Mouse (Mus musculus) ES-Bruce4 (cell line): ENCODE data around the gene Uggt2.

Source experiments
- CTCF ChIP-seq: IDR thresholded peaks from one replicate; pipeline ENCODE4 v1.8.1; 2011; ENCODE audit warnings: low read depth, low read length
- POLR2A ChIP-seq: IDR thresholded peaks from one replicate; pipeline ENCODE4 v1.8.1; 2011; ENCODE audit warnings: low read length; ENCODE audit not compliant: insufficient read depth

DNA sequence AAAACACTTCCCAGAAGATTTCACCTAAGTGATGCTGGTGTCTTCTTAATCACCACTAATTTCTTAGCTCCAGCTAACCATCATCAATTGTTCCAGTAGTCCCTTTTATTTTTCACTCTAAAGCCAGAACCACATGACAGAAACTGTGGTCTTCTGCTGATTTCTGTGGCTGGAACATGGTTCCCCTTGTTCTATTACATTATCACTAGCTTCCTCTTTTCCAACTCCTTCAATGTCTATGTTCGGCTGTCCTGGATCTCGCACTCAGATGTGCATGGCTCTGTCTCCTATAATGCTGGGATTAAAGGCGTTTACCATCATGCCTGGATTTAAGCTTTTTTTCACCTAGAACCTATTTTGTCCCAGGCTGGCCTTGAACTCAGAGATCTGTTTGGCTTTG, 46.9 kb downstream of the Uggt2 start:
- no peak for TF ChIP-seq POLR2A
- no peak for TF ChIP-seq CTCF
